Mouse (Mus musculus): ENCODE measurements around the gene Tppp3. TPM values are rescaled to one million over a fixed set of nuclear protein-coding genes. Genes with fewer than 3 reads are reported as not detected.

Gene Tppp3
- polyA plus RNA-seq, 2 experiments: 0.60 to 0.63 TPM

- H3K9me3 ChIP-seq (ENCODE audit: control insufficient read depth, low read length): no peaks in the 10 kb centered on the region
- no peaks in the 10 kb centered on the region for H3K4me1 ChIP-seq (replicated peaks; ENCODE audit: control insufficient read depth in 2 of 2, insufficient read depth in 2 of 2, low read length in 1 of 2)
- H3K27ac ChIP-seq: no peak overlapping the region
- DNase-seq (ENCODE audit: low read depth in 3 of 3, low spot score in 3 of 3): no peak
- H3K27me3 ChIP-seq (ENCODE audit: control insufficient read depth, insufficient read depth, low read length): no peaks in the 10 kb centered on the region
- TF ChIP-seq CTCF (IDR thresholded peaks at IDR 0.05; ENCODE audit: low read depth): no peak
- no peak for TF ChIP-seq EP300 (IDR thresholded peaks at IDR 0.05; ENCODE audit: low read depth)
- no peak overlapping the region for H3K4me3 ChIP-seq (ENCODE audit: insufficient read depth in 1 of 2, low read depth in 2 of 2, low read length in 2 of 2)
- no peak for ATAC-seq (ENCODE audit: insufficient read depth)
- no peak overlapping the region for H3K9ac ChIP-seq (replicated peaks)
- no peaks in the 10 kb centered on the region for H3K36me3 ChIP-seq (replicated peaks; ENCODE audit: control insufficient read depth, insufficient read depth, low read depth)
- H3K4me2 ChIP-seq (ENCODE audit: low read depth): no peak overlapping the region
- 26% methylated on average over 6 of the region's 6 CpGs for WGBS (ENCODE audit: insufficient replicate concordance)
These were observed 44.4 kb downstream of the Tppp3 start for GRCm38 (mm10) chr8:105426878-105427277.

- DNase-seq (ENCODE audit: low read depth in 3 of 3, low spot score in 3 of 3): no peak
These were observed 49.3 kb downstream of the Tppp3 start for GRCm38 (mm10) chr8:105422006-105422405.

GRCm38 (mm10) chr8:105419800-105420199, 51.5 kb downstream of the Tppp3 start:
- WGBS (ENCODE audit: insufficient replicate concordance): 74% methylated on average over 4 of the region's 4 CpGs
- no peaks in the 10 kb centered on the region; the same call in 1 of the 2 replicates for H3K27me3 ChIP-seq (ENCODE audit: control insufficient read depth, insufficient read depth, low read length)
- H3K9me3 ChIP-seq (ENCODE audit: control insufficient read depth, low read length): no peaks in the 10 kb centered on the region
- no peak overlapping the region for H3K4me2 ChIP-seq (ENCODE audit: low read depth)
- no peak overlapping the region for H3K9ac ChIP-seq (replicated peaks)
- ATAC-seq (ENCODE audit: insufficient read depth) (no peak), DNase-seq (ENCODE audit: low read depth in 3 of 3, low spot score in 3 of 3) (no peak)
- TF ChIP-seq CTCF (IDR thresholded peaks at IDR 0.05; ENCODE audit: low read depth) (no peak), EP300 (IDR thresholded peaks at IDR 0.05; ENCODE audit: low read depth) (no peak)
- H3K4me3 ChIP-seq (ENCODE audit: insufficient read depth in 1 of 2, low read depth in 2 of 2, low read length in 2 of 2): no peak overlapping the region
- no peaks in the 10 kb centered on the region for H3K36me3 ChIP-seq (replicated peaks; ENCODE audit: control insufficient read depth, insufficient read depth, low read depth)
- no peak overlapping the region for H3K27ac ChIP-seq
- no peaks in the 10 kb centered on the region for H3K4me1 ChIP-seq (replicated peaks; ENCODE audit: control insufficient read depth in 2 of 2, insufficient read depth in 2 of 2, low read length in 1 of 2)

More at GRCm38 (mm10) chr8:105422006-105422405, 49.3 kb downstream of the Tppp3 start:
- H3K9ac ChIP-seq (replicated peaks): no peak overlapping the region
- no peaks in the 10 kb centered on the region for H3K36me3 ChIP-seq (replicated peaks; ENCODE audit: control insufficient read depth, insufficient read depth, low read depth)
- ATAC-seq (ENCODE audit: insufficient read depth): no peak
- no peak for TF ChIP-seq EP300 (IDR thresholded peaks at IDR 0.05; ENCODE audit: low read depth)
- no peak for TF ChIP-seq CTCF (IDR thresholded peaks at IDR 0.05; ENCODE audit: low read depth)
- H3K4me3 ChIP-seq (ENCODE audit: insufficient read depth in 1 of 2, low read depth in 2 of 2, low read length in 2 of 2): no peak overlapping the region
- no peak overlapping the region for H3K4me2 ChIP-seq (ENCODE audit: low read depth)
- H3K9me3 ChIP-seq (ENCODE audit: control insufficient read depth, low read length): no peaks in the 10 kb centered on the region
- no peaks in the 10 kb centered on the region for H3K4me1 ChIP-seq (replicated peaks; ENCODE audit: control insufficient read depth in 2 of 2, insufficient read depth in 2 of 2, low read length in 1 of 2)
- H3K27ac ChIP-seq: no peak overlapping the region
- no peaks in the 10 kb centered on the region; the same call in 1 of the 2 replicates for H3K27me3 ChIP-seq (ENCODE audit: control insufficient read depth, insufficient read depth, low read length)
- WGBS (ENCODE audit: insufficient replicate concordance): 41% methylated on average over 1 of the region's 1 CpGs

GRCm38 (mm10) chr8:105418992-105419391, 52.3 kb downstream of the Tppp3 start:
- H3K9me3 ChIP-seq (ENCODE audit: control insufficient read depth, low read length): no peaks in the 10 kb centered on the region
- no peak overlapping the region for H3K9ac ChIP-seq (replicated peaks)
- H3K36me3 ChIP-seq (replicated peaks; ENCODE audit: control insufficient read depth, insufficient read depth, low read depth): no peaks in the 10 kb centered on the region
- H3K27ac ChIP-seq: no peak overlapping the region
- TF ChIP-seq CTCF (IDR thresholded peaks at IDR 0.05; ENCODE audit: low read depth) (peak; percentile 12; the same call in 1 of the 2 replicates), EP300 (IDR thresholded peaks at IDR 0.05; ENCODE audit: low read depth) (no peak)
- DNase-seq (ENCODE audit: low read depth in 3 of 3, low spot score in 3 of 3) (no peak), ATAC-seq (ENCODE audit: insufficient read depth) (no peak)
- H3K4me1 ChIP-seq (replicated peaks; ENCODE audit: control insufficient read depth in 2 of 2, insufficient read depth in 2 of 2, low read length in 1 of 2): no peaks in the 10 kb centered on the region
- H3K27me3 ChIP-seq (ENCODE audit: control insufficient read depth, insufficient read depth, low read length): peaks cover 7% of the 10 kb centered on the region
- no peak overlapping the region for H3K4me2 ChIP-seq (ENCODE audit: low read depth)
- 63% methylated on average over 2 of the region's 2 CpGs for WGBS (ENCODE audit: insufficient replicate concordance)
- no peak overlapping the region for H3K4me3 ChIP-seq (ENCODE audit: insufficient read depth in 1 of 2, low read depth in 2 of 2, low read length in 2 of 2)

Other genes starting within 250 kb of the Tppp3 start
- gene D230025D16Rik, start 246.4 kb downstream of the Tppp3 start, polyA plus RNA-seq (2012; rRNA removed): 10.7 and 11.9 TPM in 2 replicates
- 14.7 and 16.7 TPM in 2 replicates for gene D230025D16Rik, start 246.4 kb downstream of the Tppp3 start, polyA plus RNA-seq (2014; fragmentation: Nextera tagmentation; extraction: Ambion mirVana)
- 1.6 and 1.7 TPM in 2 replicates for gene B3gnt9, start 216.4 kb downstream of the Tppp3 start, polyA plus RNA-seq (2012; rRNA removed)
- 2.3 and 3.1 TPM in 2 replicates for gene B3gnt9, start 216.4 kb downstream of the Tppp3 start, polyA plus RNA-seq (2014; fragmentation: Nextera tagmentation; extraction: Ambion mirVana)
- 5.5 and 6.0 TPM in 2 replicates for gene Tradd, start 206.9 kb downstream of the Tppp3 start, polyA plus RNA-seq (2012; rRNA removed)
- 11.5 and 15.8 TPM in 2 replicates for gene Tradd, start 206.9 kb downstream of the Tppp3 start, polyA plus RNA-seq (2014; fragmentation: Nextera tagmentation; extraction: Ambion mirVana)
- 1.0 and 1.3 TPM in 2 replicates for gene Fbxl8, start 206.9 kb downstream of the Tppp3 start, polyA plus RNA-seq (2012; rRNA removed)
- gene Fbxl8, start 206.9 kb downstream of the Tppp3 start, polyA plus RNA-seq (2014; fragmentation: Nextera tagmentation; extraction: Ambion mirVana): 0.75 and 0.83 TPM in 2 replicates
- 0.03 TPM in 1 of 2 replicates, not detected in the other for gene Hsf4, start 201.7 kb downstream of the Tppp3 start, polyA plus RNA-seq (2012; rRNA removed)
- 0.08 TPM in 1 of 2 replicates, not detected in the other for gene Hsf4, start 201.7 kb downstream of the Tppp3 start, polyA plus RNA-seq (2014; fragmentation: Nextera tagmentation; extraction: Ambion mirVana)
- 0.02 and 0.03 TPM in 2 replicates for gene Nol3, start 195.4 kb downstream of the Tppp3 start, polyA plus RNA-seq (2012; rRNA removed)
- gene Nol3, start 195.4 kb downstream of the Tppp3 start, polyA plus RNA-seq (2014; fragmentation: Nextera tagmentation; extraction: Ambion mirVana): not detected in 2 replicates
- gene 4931428F04Rik, start 181.7 kb downstream of the Tppp3 start, polyA plus RNA-seq (2012; rRNA removed): 1.3 and 1.6 TPM in 2 replicates
- 0.48 and 0.62 TPM in 2 replicates for gene 4931428F04Rik, start 181.7 kb downstream of the Tppp3 start, polyA plus RNA-seq (2014; fragmentation: Nextera tagmentation; extraction: Ambion mirVana)
- gene Exoc3l, start 175.4 kb downstream of the Tppp3 start, polyA plus RNA-seq (2012; rRNA removed): 6.2 and 6.5 TPM in 2 replicates
- gene Exoc3l, start 175.4 kb downstream of the Tppp3 start, polyA plus RNA-seq (2014; fragmentation: Nextera tagmentation; extraction: Ambion mirVana): 4.5 and 4.7 TPM in 2 replicates
- gene E2f4, start 173.9 kb downstream of the Tppp3 start, polyA plus RNA-seq (2012; rRNA removed): 275 and 297 TPM in 2 replicates
- 206 and 227 TPM in 2 replicates for gene E2f4, start 173.9 kb downstream of the Tppp3 start, polyA plus RNA-seq (2014; fragmentation: Nextera tagmentation; extraction: Ambion mirVana)
- gene Elmo3, start 165.9 kb downstream of the Tppp3 start, polyA plus RNA-seq (2012; rRNA removed): 3.6 and 4.2 TPM in 2 replicates
- 2.5 and 2.8 TPM in 2 replicates for gene Elmo3, start 165.9 kb downstream of the Tppp3 start, polyA plus RNA-seq (2014; fragmentation: Nextera tagmentation; extraction: Ambion mirVana)
- gene Lrrc29, start 145.2 kb downstream of the Tppp3 start, polyA plus RNA-seq (2012; rRNA removed): 10.4 and 12.1 TPM in 2 replicates
- gene Lrrc29, start 145.2 kb downstream of the Tppp3 start, polyA plus RNA-seq (2014; fragmentation: Nextera tagmentation; extraction: Ambion mirVana): 9.1 and 11.4 TPM in 2 replicates
- gene Tmem208, start 145.2 kb downstream of the Tppp3 start, polyA plus RNA-seq (2012; rRNA removed): 59.1 and 66.5 TPM in 2 replicates
- 103 and 107 TPM in 2 replicates for gene Tmem208, start 145.2 kb downstream of the Tppp3 start, polyA plus RNA-seq (2014; fragmentation: Nextera tagmentation; extraction: Ambion mirVana)
- gene Fhod1, start 123.6 kb downstream of the Tppp3 start, polyA plus RNA-seq (2012; rRNA removed): 3.4 and 4.4 TPM in 2 replicates
- 0.42 and 0.82 TPM in 2 replicates for gene Fhod1, start 123.6 kb downstream of the Tppp3 start, polyA plus RNA-seq (2014; fragmentation: Nextera tagmentation; extraction: Ambion mirVana)
- 0.87 and 0.90 TPM in 2 replicates for gene Slc9a5, start 122.7 kb downstream of the Tppp3 start, polyA plus RNA-seq (2012; rRNA removed)
- gene Slc9a5, start 122.7 kb downstream of the Tppp3 start, polyA plus RNA-seq (2014; fragmentation: Nextera tagmentation; extraction: Ambion mirVana): 0.08 and 0.14 TPM in 2 replicates
- 0.08 TPM in 2 replicates for gene Plekhg4, start 98.3 kb downstream of the Tppp3 start, polyA plus RNA-seq (2012; rRNA removed)
- 0.06 TPM in 2 replicates for gene Plekhg4, start 98.3 kb downstream of the Tppp3 start, polyA plus RNA-seq (2014; fragmentation: Nextera tagmentation; extraction: Ambion mirVana)
- gene Kctd19, start 58.0 kb downstream of the Tppp3 start, polyA plus RNA-seq (2012; rRNA removed): not detected in 2 replicates
- not detected in 2 replicates for gene Kctd19, start 58.0 kb downstream of the Tppp3 start, polyA plus RNA-seq (2014; fragmentation: Nextera tagmentation; extraction: Ambion mirVana)
- gene Lrrc36, start 58.0 kb downstream of the Tppp3 start, polyA plus RNA-seq (2012; rRNA removed): 0.04 and 0.09 TPM in 2 replicates
- gene Lrrc36, start 58.0 kb downstream of the Tppp3 start, polyA plus RNA-seq (2014; fragmentation: Nextera tagmentation; extraction: Ambion mirVana): 0.08 and 0.10 TPM in 2 replicates
- 2.2 and 2.4 TPM in 2 replicates for gene Zdhhc1, start 25.4 kb upstream of the Tppp3 start, polyA plus RNA-seq (2012; rRNA removed)
- gene Zdhhc1, start 25.4 kb upstream of the Tppp3 start, polyA plus RNA-seq (2014; fragmentation: Nextera tagmentation; extraction: Ambion mirVana): 0.90 and 1.2 TPM in 2 replicates
- 1.1 TPM in 2 replicates for gene Hsd11b2, start 47.2 kb upstream of the Tppp3 start, polyA plus RNA-seq (2012; rRNA removed)
- 0.42 and 0.99 TPM in 2 replicates for gene Hsd11b2, start 47.2 kb upstream of the Tppp3 start, polyA plus RNA-seq (2014; fragmentation: Nextera tagmentation; extraction: Ambion mirVana)
- gene Atp6v0d1, start 94.5 kb upstream of the Tppp3 start, polyA plus RNA-seq (2012; rRNA removed): 36.0 and 40.1 TPM in 2 replicates
- gene Atp6v0d1, start 94.5 kb upstream of the Tppp3 start, polyA plus RNA-seq (2014; fragmentation: Nextera tagmentation; extraction: Ambion mirVana): 44.3 and 46.3 TPM in 2 replicates
- gene Ripor1, start 133.7 kb upstream of the Tppp3 start, polyA plus RNA-seq (2012; rRNA removed): 4.5 and 5.4 TPM in 2 replicates
- 4.9 and 6.1 TPM in 2 replicates for gene Ripor1, start 133.7 kb upstream of the Tppp3 start, polyA plus RNA-seq (2014; fragmentation: Nextera tagmentation; extraction: Ambion mirVana)
- gene Ctcf, start 165.0 kb upstream of the Tppp3 start, polyA plus RNA-seq (2012; rRNA removed): 11.6 and 21.1 TPM in 2 replicates
- gene Ctcf, start 165.0 kb upstream of the Tppp3 start, polyA plus RNA-seq (2014; fragmentation: Nextera tagmentation; extraction: Ambion mirVana): 40.9 and 49.2 TPM in 2 replicates
- gene Agrp, start 165.9 kb upstream of the Tppp3 start, polyA plus RNA-seq (2012; rRNA removed): not detected in 2 replicates
- 0.23 and 0.27 TPM in 2 replicates for gene Agrp, start 165.9 kb upstream of the Tppp3 start, polyA plus RNA-seq (2014; fragmentation: Nextera tagmentation; extraction: Ambion mirVana)
- gene Carmil2, start 214.7 kb upstream of the Tppp3 start, polyA plus RNA-seq (2012; rRNA removed): 1.3 and 1.4 TPM in 2 replicates
- 0.24 and 0.33 TPM in 2 replicates for gene Carmil2, start 214.7 kb upstream of the Tppp3 start, polyA plus RNA-seq (2014; fragmentation: Nextera tagmentation; extraction: Ambion mirVana)
- gene Acd, start 229.6 kb upstream of the Tppp3 start, polyA plus RNA-seq (2012; rRNA removed): 8.8 and 11.0 TPM in 2 replicates
- gene Acd, start 229.6 kb upstream of the Tppp3 start, polyA plus RNA-seq (2014; fragmentation: Nextera tagmentation; extraction: Ambion mirVana): 20.3 and 23.7 TPM in 2 replicates
- gene Pard6a, start 229.6 kb upstream of the Tppp3 start, polyA plus RNA-seq (2012; rRNA removed): 5.9 and 6.0 TPM in 2 replicates
- gene Pard6a, start 229.6 kb upstream of the Tppp3 start, polyA plus RNA-seq (2014; fragmentation: Nextera tagmentation; extraction: Ambion mirVana): 6.4 and 7.9 TPM in 2 replicates
- gene 4933405L10Rik, start 236.1 kb upstream of the Tppp3 start, polyA plus RNA-seq (2012; rRNA removed): not detected in 2 replicates
- gene 4933405L10Rik, start 236.1 kb upstream of the Tppp3 start, polyA plus RNA-seq (2014; fragmentation: Nextera tagmentation; extraction: Ambion mirVana): not detected in 2 replicates
- gene Enkd1, start 236.7 kb upstream of the Tppp3 start, polyA plus RNA-seq (2012; rRNA removed): 7.0 and 7.8 TPM in 2 replicates
- gene Enkd1, start 236.7 kb upstream of the Tppp3 start, polyA plus RNA-seq (2014; fragmentation: Nextera tagmentation; extraction: Ambion mirVana): 4.8 and 6.5 TPM in 2 replicates

All from liver, embryonic 14.5 days (tissue).